Mouse (Mus musculus) limb, embryonic 13.5 days (tissue): ENCODE measurements at regions not wholly inside any gene's neighbourhood (a gene's known extent, or its start where the extent isn't known, plus 50 kb on each side); places are given as distances from the start of the nearest gene placed in this dataset.

Source experiments
- ATAC-seq: fragments of 200-750 bp; cut with Nextera tagmentation; 2 replicates; pipeline ENCODE4 v1.8.0; 2017; ENCODE audit warnings: low read depth, moderate number of reproducible peaks, moderate TSS enrichment; ENCODE audit not compliant: low FRiP score
- H3K27ac ChIP-seq: fragments of 300-500 bp; sonication (generic); 2 replicates; pipeline ENCODE4 v1.5.1; 2015; ENCODE audit warnings: inconsistent platforms, mild to moderate bottlenecking, moderate library complexity
- H3K27me3 ChIP-seq: fragments of 300-500 bp; sonication (generic); 2 replicates; pipeline ENCODE4 v1.6.1; 2015; ENCODE audit warnings: mild to moderate bottlenecking, inconsistent platforms
- H3K36me3 ChIP-seq: fragments of 300-500 bp; sonication (generic); 2 replicates; pipeline ENCODE4 v1.6.1; 2015; ENCODE audit warnings: inconsistent platforms, mild to moderate bottlenecking, moderate library complexity
- H3K4me1 ChIP-seq: fragments of 300-500 bp; sonication (generic); 2 replicates; pipeline ENCODE4 v1.6.1; 2015; ENCODE audit warnings: inconsistent platforms
- H3K4me2 ChIP-seq: fragments of 300-500 bp; sonication (generic); replicated peaks from 2 replicates; pipeline ENCODE4 v1.6.1; 2015; ENCODE audit warnings: inconsistent platforms, mild to moderate bottlenecking, moderate library complexity
- H3K4me3 ChIP-seq: fragments of 300-500 bp; sonication (generic); 2 replicates; pipeline ENCODE4 v1.5.1; 2015; ENCODE audit warnings: moderate library complexity, mild to moderate bottlenecking, inconsistent platforms
- H3K9ac ChIP-seq: fragments of 300-500 bp; sonication (generic); 2 replicates; pipeline ENCODE4 v1.6.1; 2015; ENCODE audit warnings: mild to moderate bottlenecking, inconsistent platforms
- H3K9me3 ChIP-seq: fragments of 300-500 bp; sonication (generic); 2 replicates; pipeline ENCODE4 v1.6.1; 2016; ENCODE audit warnings: inconsistent platforms
- WGBS: fragments of 180-500 bp; shearing (Covaris S2); methylation state at CpG from one replicate; pipeline ENCODE4 v1.1.7; 2015; 5-methylcytosine and 5-hydroxymethylcytosine counted together

DNA sequence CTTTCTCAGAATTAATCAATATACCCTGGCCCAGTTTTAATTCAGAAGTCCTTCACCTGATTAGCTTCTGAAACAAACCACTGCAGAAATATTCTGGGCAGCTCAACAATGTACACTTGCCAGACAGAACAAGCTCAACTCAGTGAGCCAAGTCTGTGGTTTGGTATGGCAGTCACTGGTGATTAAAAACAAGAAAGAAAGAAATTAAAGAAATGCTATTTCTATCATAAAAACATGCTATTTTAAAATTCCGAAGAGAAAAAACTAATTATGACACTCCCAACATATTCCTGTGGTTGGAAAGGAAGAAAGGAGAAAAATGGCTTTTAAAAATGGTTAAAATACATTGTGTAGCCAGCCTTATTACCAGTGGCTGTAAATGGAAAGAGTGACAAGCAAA lies 332.1 kb upstream of the Rasgrp1 start:
- no peak for ATAC-seq
- peaks cover 8% of the 10 kb centered on the region for H3K4me1 ChIP-seq
- no peaks in the 10 kb centered on the region for H3K36me3 ChIP-seq
- H3K27ac ChIP-seq: no peak overlapping the region
- H3K27me3 ChIP-seq: no peaks in the 10 kb centered on the region
- no peak overlapping the region for H3K4me3 ChIP-seq
- 71% methylated on average over 1 of the region's 1 CpGs for WGBS
- no peak overlapping the region for H3K9ac ChIP-seq
- no peaks in the 10 kb centered on the region for H3K9me3 ChIP-seq
- H3K4me2 ChIP-seq: no peak overlapping the region

DNA sequence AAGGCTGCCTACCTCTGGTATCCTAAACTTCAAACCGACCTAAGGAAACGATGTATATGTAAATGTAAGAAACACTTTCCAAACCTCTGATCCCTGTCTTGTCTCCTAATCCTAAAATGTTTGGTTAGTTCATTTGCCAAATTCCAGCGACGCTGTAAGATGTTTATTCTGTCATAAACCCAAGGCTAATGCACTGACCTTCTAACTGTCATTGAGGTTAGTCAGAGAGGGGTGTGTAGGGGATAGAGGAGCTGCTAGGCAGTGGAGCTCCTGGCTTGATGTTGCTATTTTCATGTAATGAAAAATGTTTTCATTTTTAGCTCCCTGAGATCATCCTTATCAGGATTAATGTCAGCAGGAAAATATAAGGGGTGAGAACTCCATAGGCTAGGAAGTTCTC lies 335.8 kb upstream of the Rasgrp1 start:
- Histone ChIP-seq H3K4me2 (no peak overlapping the region), H3K27ac (no peak overlapping the region), H3K4me3 (no peak overlapping the region), H3K27me3 (no peaks in the 10 kb centered on the region), H3K4me1 (peaks cover 8% of the 10 kb centered on the region), H3K36me3 (no peaks in the 10 kb centered on the region), H3K9ac (no peak overlapping the region), H3K9me3 (peaks cover 2% of the 10 kb centered on the region; the same call in 1 of the 2 replicates)
- 70% methylated on average over 4 of the region's 4 CpGs for WGBS
- ATAC-seq: no peak

DNA sequence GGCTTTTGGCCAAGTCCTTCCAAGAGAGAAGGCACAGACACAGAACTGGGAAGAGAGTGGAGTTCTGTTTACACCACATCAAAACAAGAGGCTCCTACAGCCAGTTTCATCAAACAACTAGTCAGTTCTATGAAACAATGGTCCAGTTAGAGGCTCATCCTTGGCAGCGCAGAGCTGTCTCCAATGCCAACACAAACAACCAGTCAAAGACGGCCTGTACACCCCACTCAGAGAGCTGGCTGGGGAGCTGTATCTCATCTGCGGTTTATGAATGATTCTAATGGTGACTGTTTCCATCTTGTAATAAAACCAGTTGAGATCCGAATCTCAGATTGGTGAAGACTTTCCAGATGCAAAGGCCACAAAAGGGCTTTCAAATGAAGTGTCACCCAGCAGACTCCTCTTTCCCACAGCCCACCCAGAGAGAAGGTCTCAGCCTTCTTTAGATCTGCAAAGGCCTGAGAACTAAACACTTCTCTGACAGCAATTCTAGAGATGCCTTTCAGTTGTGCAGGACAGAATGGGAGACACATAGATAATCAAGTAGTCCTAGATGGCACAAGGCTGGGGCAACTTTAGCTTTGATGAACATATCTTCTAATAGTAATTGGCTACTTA lies 343.1 kb upstream of the Rasgrp1 start:
- no peaks in the 10 kb centered on the region for H3K36me3 ChIP-seq
- H3K9ac ChIP-seq: no peak overlapping the region
- H3K9me3 ChIP-seq: peaks cover 3% of the 10 kb centered on the region; the same call in 1 of the 2 replicates
- H3K4me2 ChIP-seq: no peak overlapping the region
- H3K27ac ChIP-seq: no peak overlapping the region
- 75% methylated on average over 4 of the region's 4 CpGs for WGBS
- no peaks in the 10 kb centered on the region for H3K27me3 ChIP-seq
- no peak for ATAC-seq
- no peak overlapping the region for H3K4me3 ChIP-seq
- no peaks in the 10 kb centered on the region for H3K4me1 ChIP-seq

DNA sequence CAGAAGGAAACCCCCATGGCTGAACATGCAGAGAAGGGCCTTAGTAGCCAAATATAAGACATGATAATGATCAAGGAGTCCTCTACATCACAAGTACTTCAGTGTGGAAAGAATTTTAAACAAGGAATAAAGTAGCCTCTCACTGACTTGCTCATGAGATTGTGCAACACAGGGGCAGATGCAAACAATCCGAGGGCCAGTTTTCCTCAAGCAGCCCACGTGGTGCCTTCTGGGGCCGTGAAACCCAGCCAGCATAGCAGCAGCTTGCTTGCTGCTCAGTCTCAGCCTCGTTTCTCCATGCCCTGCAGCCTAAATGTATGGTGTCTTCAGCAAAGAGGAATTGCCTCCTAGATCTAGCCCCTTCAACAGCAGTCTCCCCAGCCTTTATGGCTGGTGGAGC lies 350.7 kb upstream of the Rasgrp1 start:
- Histone ChIP-seq H3K4me2 (no peak overlapping the region), H3K27me3 (no peaks in the 10 kb centered on the region), H3K4me3 (no peak overlapping the region), H3K27ac (no peak overlapping the region), H3K4me1 (no peaks in the 10 kb centered on the region), H3K9me3 (no peaks in the 10 kb centered on the region), H3K9ac (no peak overlapping the region), H3K36me3 (no peaks in the 10 kb centered on the region)
- ATAC-seq: no peak
- WGBS: 60% methylated on average over 4 of the region's 4 CpGs

DNA sequence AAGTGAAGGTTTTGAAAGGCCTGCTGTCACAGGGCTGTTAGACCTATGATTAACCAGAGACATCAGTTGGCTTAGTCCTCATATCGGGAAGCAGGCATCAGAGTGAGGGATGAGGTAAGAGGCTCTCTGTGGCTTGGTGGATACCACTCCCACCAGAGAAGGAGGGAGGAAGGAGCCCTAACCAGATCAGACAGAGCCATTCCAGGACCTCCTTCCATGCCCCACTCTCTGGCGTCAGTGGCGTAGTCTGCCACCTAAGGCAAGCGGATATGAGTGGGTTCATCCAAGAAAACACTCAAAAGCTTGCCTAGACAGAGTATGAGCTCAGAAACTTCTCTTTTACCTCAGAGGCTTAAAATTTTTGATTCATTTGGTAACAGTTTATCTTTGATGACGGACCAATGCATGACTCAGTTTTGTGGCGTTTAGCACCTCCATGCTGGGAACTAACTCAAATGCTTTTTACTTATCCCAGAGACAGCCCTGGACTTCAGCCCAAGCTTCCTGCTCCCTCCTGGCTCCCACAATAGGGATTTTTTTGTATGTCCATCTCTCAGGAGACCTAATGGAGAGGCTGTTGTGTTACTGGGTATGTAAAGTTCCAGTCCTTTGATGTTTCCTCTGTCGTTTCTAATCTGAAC lies 367.5 kb upstream of the Rasgrp1 start:
- Histone ChIP-seq H3K27ac (no peak overlapping the region), H3K36me3 (no peaks in the 10 kb centered on the region), H3K4me3 (no peak overlapping the region), H3K4me1 (no peaks in the 10 kb centered on the region), H3K4me2 (no peak overlapping the region), H3K9me3 (no peaks in the 10 kb centered on the region), H3K9ac (no peak overlapping the region), H3K27me3 (no peaks in the 10 kb centered on the region)
- ATAC-seq: no peak
- 80% methylated on average over 7 of the region's 7 CpGs for WGBS

DNA sequence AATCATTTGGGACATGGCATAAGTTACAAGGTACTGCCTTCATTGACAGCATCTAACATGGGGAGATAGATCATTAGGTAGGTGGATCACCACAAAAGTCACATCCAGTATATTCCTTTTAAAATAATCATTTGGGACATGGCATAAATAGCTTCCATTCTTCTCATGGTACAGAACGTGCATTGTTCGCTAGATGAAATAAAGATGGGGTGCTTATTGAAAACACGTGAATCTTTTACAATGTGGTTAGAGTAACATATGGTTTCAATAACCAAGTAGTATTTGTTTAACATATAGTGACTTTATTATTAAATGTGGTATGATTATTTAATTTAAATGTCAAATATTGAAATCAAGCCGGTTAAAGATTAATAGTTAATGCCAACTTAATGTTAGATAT lies 381.3 kb upstream of the Rasgrp1 start:
- peaks cover 2% of the 10 kb centered on the region; the same call in 1 of the 2 replicates for H3K27me3 ChIP-seq
- peaks cover 12% of the 10 kb centered on the region for H3K4me1 ChIP-seq
- no peak overlapping the region for H3K4me2 ChIP-seq
- no peak; the same call in 1 of the 2 replicates for ATAC-seq
- no peaks in the 10 kb centered on the region for H3K36me3 ChIP-seq
- no peak overlapping the region for H3K9ac ChIP-seq
- H3K9me3 ChIP-seq: no peaks in the 10 kb centered on the region
- no peak overlapping the region for H3K27ac ChIP-seq
- no peak overlapping the region for H3K4me3 ChIP-seq
- 29% methylated on average over 4 of the region's 4 CpGs for WGBS

DNA sequence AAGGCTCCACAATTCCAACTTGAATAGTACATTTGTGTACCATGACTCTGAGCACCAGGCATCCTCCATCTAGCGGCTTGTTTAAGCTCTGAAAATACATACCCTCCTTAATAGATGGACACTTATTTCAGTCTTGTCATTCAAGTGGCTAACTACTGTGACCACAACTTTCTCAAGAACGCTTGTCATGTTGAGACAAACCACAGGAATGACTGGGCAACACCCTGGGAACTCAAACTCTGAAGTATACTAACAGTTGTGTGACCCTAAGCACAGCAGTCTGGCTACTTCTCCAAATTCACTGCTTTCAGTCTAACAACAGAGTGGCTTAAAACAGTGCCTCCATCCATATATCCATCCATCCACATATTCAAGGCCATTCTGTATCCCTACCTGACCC lies 380.4 kb upstream of the Thbs1 start:
- Histone ChIP-seq H3K27ac (no peak overlapping the region; the same call in 1 of the 2 replicates), H3K27me3 (peaks cover 2% of the 10 kb centered on the region; the same call in 1 of the 2 replicates), H3K9me3 (no peaks in the 10 kb centered on the region), H3K4me1 (no peaks in the 10 kb centered on the region), H3K9ac (no peak overlapping the region), H3K36me3 (no peaks in the 10 kb centered on the region), H3K4me2 (no peak overlapping the region), H3K4me3 (no peak overlapping the region)
- ATAC-seq: no peak
- 75% methylated on average over 2 of the region's 2 CpGs for WGBS

DNA sequence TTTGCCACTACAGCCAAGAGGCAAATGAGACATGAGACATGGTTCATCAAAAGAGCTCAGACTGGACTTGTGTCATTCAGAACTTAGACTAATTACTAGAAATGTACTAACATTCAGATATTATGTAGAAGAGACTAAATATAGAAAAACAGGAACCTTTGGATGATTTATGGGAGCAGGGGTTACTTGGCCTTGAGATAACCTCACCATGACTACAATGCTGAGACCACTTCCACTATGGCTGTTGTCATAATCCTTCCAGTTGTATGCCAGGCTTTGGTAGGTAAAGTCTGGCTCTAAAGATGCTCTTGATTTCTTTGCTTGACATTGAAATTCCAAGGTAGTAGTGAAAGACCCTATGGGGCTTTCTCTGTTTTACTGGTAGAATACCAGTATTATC lies 369.3 kb upstream of the Thbs1 start:
- Histone ChIP-seq H3K36me3 (no peaks in the 10 kb centered on the region), H3K9me3 (0 out of 2 replicates have a peak, but pooled peaks cover 8% of the 10 kb centered on the region), H3K9ac (no peak overlapping the region), H3K4me1 (no peaks in the 10 kb centered on the region), H3K27me3 (no peaks in the 10 kb centered on the region), H3K27ac (no peak overlapping the region), H3K4me3 (no peak overlapping the region), H3K4me2 (no peak overlapping the region)
- ATAC-seq: no peak

DNA sequence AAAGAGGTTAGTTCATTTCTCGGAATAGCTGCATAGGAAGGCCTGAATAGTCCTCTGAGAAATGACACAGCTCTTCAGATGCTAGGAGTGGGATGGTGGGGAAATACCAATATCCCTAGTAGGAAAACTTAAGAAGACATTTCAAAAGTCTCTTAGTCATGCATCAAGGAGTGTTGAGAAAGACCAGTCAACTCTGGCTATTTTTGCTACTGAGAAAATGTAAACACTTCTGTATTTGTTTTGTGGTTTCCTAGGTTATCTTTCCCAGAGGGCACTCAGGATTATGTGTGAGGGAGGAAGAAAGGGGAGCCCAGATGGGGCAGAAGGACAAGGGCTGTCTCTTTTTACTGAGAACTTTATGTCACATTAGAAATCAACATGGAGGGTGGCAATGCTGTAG lies 367.8 kb upstream of the Thbs1 start:
- H3K9ac ChIP-seq: no peak overlapping the region
- no peak overlapping the region for H3K4me3 ChIP-seq
- no peaks in the 10 kb centered on the region for H3K27me3 ChIP-seq
- H3K4me2 ChIP-seq: no peak overlapping the region
- H3K9me3 ChIP-seq: 0 out of 2 replicates have a peak, but pooled peaks cover 8% of the 10 kb centered on the region
- H3K4me1 ChIP-seq: no peaks in the 10 kb centered on the region
- no peak overlapping the region for H3K27ac ChIP-seq
- WGBS: 84% methylated on average over 1 of the region's 1 CpGs
- no peak for ATAC-seq
- no peaks in the 10 kb centered on the region for H3K36me3 ChIP-seq

DNA sequence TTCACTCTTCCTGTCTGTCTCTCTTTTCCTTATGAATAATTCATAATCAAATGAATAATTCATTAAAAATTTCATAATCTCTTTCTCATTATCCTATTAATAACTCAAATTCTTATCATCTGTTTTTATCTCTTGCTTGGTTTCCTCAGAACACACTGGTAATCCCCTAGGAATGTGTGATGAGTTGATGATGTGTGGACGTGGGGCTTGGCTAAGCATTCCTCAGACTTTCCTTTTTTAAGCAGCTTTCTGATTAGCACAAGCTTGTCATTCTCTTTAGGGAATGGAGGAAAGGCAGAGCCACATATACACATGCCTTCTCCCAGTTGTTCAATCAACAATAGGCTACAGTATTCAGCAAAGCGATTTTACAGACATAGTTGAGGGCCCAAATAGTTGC lies 365.9 kb upstream of the Thbs1 start:
- Histone ChIP-seq H3K27me3 (no peaks in the 10 kb centered on the region), H3K4me2 (no peak overlapping the region), H3K4me1 (no peaks in the 10 kb centered on the region), H3K9me3 (0 out of 2 replicates have a peak, but pooled peaks cover 8% of the 10 kb centered on the region), H3K27ac (no peak overlapping the region), H3K36me3 (no peaks in the 10 kb centered on the region), H3K4me3 (no peak overlapping the region), H3K9ac (no peak overlapping the region)
- ATAC-seq: no peak
- WGBS: 74% methylated on average over 2 of the region's 2 CpGs

DNA sequence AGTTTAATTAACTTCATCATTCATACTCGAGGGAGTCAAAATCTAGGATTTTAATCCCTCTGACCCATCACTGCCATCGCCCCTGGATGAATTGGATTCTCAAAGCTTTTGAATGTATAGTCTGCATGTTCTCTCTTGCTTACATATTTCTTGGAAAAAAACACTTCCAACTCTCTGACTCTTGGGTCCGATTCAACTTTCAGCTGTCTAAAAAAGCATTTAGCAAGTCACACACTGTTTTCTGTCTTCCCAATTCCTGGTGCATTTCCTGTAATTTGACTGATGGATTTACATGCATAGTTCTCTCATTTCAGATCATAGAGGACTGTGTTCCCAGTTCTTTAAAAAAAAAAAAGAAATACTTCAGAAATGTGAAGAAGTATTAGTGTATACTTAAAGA lies 364.5 kb upstream of the Thbs1 start:
- Histone ChIP-seq H3K9ac (no peak overlapping the region), H3K36me3 (no peaks in the 10 kb centered on the region), H3K27ac (no peak overlapping the region), H3K4me1 (no peaks in the 10 kb centered on the region), H3K9me3 (0 out of 2 replicates have a peak, but pooled peaks cover 12% of the 10 kb centered on the region), H3K27me3 (no peaks in the 10 kb centered on the region), H3K4me3 (no peak overlapping the region), H3K4me2 (no peak overlapping the region)
- no peak for ATAC-seq
- WGBS: 78% methylated on average over 3 of the region's 3 CpGs

DNA sequence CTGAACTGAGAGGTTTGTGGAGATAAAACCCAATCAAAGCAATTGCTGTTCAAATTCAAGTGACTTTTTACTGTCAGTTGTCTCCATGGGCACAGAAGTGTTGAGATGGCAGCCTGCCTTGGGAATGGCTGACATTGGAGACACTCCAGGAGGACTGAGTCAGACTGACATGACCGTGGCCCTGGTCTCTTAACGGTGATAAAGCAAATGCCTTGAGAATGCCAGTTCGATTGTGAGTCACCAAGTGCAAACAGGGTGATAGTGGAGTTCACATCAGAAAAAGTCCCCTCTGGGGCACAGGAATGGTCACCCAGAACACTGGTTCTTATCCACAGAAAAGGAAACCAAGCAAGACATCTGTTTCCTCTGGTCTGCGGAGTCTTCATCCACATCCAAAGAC lies 362.8 kb upstream of the Thbs1 start:
- H3K9me3 ChIP-seq: 0 out of 2 replicates have a peak, but pooled peaks cover 12% of the 10 kb centered on the region
- WGBS: 90% methylated on average over 4 of the region's 4 CpGs

More for the DNA sequence above, 362.8 kb upstream of the Thbs1 start:
- H3K4me1 ChIP-seq: no peaks in the 10 kb centered on the region
- H3K27me3 ChIP-seq: no peaks in the 10 kb centered on the region
- no peak overlapping the region for H3K4me3 ChIP-seq
- H3K36me3 ChIP-seq: no peaks in the 10 kb centered on the region
- no peak for ATAC-seq
- no peak overlapping the region for H3K9ac ChIP-seq
- H3K4me2 ChIP-seq: no peak overlapping the region
- no peak overlapping the region for H3K27ac ChIP-seq
